Mouse (Mus musculus): ENCODE results near the gene AA986860. TPM values are rescaled to one million over a fixed set of nuclear protein-coding genes. Genes with fewer than 3 reads are reported as not detected.

The AA986860 gene
- 0.51 and 0.73 TPM in 2 replicates for polyA plus RNA-seq (2016; fragmentation: Nextera tagmentation; extraction: Ambion mirVana)

- 5% methylated on average over 10 of the region's 10 CpGs for WGBS
- DNase-seq (ENCODE audit: low spot score) = peak; percentile 45
- no peaks in the 10 kb centered on the region for H3K36me3 ChIP-seq
- H3K27me3 ChIP-seq (ENCODE audit: insufficient read depth, poor library complexity, severe bottlenecking) = no peaks in the 10 kb centered on the region
- H3K4me3 ChIP-seq = peak within 1 kb of the TSS; percentile 35
- H3K4me1 ChIP-seq (replicated peaks) = peaks cover 10% of the 10 kb centered on the region
- no peaks in the 10 kb centered on the region for H3K9me3 ChIP-seq
- H3K27ac ChIP-seq = no peak within 1 kb of the TSS; the same call in 1 of the 2 replicates
These were observed at the start of gene AA986860 for GRCm38 (mm10) chr1:130731741-130732337. Gene AA986860 (plus strand): TSS chr1:130731976.

DNA sequence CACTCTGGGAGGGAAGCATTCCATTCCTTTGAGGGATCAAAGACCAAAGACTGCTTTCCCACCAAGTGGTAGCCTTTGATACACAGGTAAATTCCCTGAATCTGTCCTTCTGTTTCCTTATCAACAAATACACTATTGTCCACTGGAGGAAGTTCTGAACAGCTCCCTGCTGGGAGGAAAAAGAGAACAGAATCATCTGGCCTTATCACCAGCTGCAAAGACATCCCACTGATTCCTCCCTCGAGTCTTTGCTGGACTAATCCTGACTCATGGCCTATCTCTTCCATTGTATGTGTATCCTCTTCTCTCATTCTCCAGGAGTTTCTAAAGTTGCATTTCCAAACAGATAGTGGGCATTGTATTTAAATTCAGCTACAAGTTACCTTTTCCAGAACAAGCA, 47.9 kb upstream of the AA986860 start:
- Histone ChIP-seq H3K4me1 (replicated peaks) (no peaks in the 10 kb centered on the region), H3K27ac (no peak overlapping the region), H3K4me3 (no peak overlapping the region), H3K9me3 (no peaks in the 10 kb centered on the region), H3K27me3 (ENCODE audit: insufficient read depth, poor library complexity, severe bottlenecking) (no peaks in the 10 kb centered on the region), H3K36me3 (no peaks in the 10 kb centered on the region)
- 41% methylated on average over 1 of the region's 1 CpGs for WGBS
- no peak for DNase-seq (ENCODE audit: low spot score)

DNA sequence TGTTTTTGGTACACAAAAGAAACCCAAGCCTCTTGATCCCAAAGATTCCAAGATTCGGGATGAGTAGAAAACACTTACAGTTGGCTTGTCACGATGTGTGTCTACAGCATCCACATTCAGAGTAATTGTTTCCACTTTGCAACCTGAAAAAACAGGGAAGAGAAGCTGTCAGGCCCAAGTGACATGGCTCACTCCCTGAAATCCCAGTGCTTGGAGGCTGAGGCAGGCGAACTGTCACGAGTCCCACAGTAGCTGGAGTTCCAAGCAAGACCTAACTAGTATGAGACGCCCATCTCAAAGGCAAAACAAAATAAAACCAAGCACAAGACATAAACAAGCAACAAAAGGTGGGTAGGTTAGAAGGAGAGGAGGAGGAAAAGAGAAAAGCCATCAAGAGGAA, 33.2 kb upstream of the AA986860 start:
- H3K36me3 ChIP-seq = peaks cover 59% of the 10 kb centered on the region
- H3K4me1 ChIP-seq (replicated peaks) = no peaks in the 10 kb centered on the region
- 90% methylated on average over 5 of the region's 5 CpGs for WGBS
- H3K27ac ChIP-seq = no peak overlapping the region
- no peak overlapping the region for H3K4me3 ChIP-seq
- no peak for DNase-seq (ENCODE audit: low spot score)
- no peaks in the 10 kb centered on the region for H3K27me3 ChIP-seq (ENCODE audit: insufficient read depth, poor library complexity, severe bottlenecking)
- H3K9me3 ChIP-seq = no peaks in the 10 kb centered on the region

GRCm38 (mm10) chr1:130699937-130700633, 31.7 kb upstream of the AA986860 start:
- H3K27me3 ChIP-seq (ENCODE audit: insufficient read depth, poor library complexity, severe bottlenecking) = no peaks in the 10 kb centered on the region
- no peak overlapping the region for H3K4me3 ChIP-seq
- no peaks in the 10 kb centered on the region for H3K4me1 ChIP-seq (replicated peaks)
- WGBS = 93% methylated on average over 10 of the region's 10 CpGs
- H3K27ac ChIP-seq = no peak overlapping the region
- H3K36me3 ChIP-seq = peaks cover 60% of the 10 kb centered on the region
- H3K9me3 ChIP-seq = no peaks in the 10 kb centered on the region
- DNase-seq (ENCODE audit: low spot score) = no peak

GRCm38 (mm10) chr1:130701976-130702375, 29.8 kb upstream of the AA986860 start:
- Histone ChIP-seq H3K27ac (no peak overlapping the region), H3K4me3 (no peak overlapping the region), H3K9me3 (no peaks in the 10 kb centered on the region), H3K36me3 (peaks cover 62% of the 10 kb centered on the region), H3K4me1 (replicated peaks) (no peaks in the 10 kb centered on the region), H3K27me3 (ENCODE audit: insufficient read depth, poor library complexity, severe bottlenecking) (no peaks in the 10 kb centered on the region)
- WGBS = 94% methylated on average over 11 of the region's 11 CpGs
- no peak for DNase-seq (ENCODE audit: low spot score)

DNA sequence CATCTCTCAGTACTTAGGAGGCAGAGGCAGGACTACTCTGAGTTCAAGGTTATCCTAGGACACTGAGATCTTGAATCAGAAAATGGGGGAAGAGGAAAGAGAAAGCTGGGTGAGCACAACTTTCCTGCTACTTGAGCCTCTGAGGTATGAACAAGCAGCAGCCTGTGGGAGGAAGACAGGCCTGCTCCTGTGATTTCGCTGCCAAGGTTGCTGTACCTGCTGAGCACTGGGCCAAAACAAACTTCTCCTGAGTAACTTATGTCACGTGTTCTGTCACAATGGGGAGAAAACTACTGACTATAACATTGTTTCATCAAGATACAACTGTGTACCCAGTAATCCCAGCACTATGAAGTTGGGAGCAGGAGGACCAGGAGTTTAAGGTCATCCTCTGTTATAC, 28.2 kb upstream of the AA986860 start:
- H3K27ac ChIP-seq = no peak overlapping the region
- H3K4me3 ChIP-seq = no peak overlapping the region
- H3K4me1 ChIP-seq (replicated peaks) = no peaks in the 10 kb centered on the region
- H3K27me3 ChIP-seq (ENCODE audit: insufficient read depth, poor library complexity, severe bottlenecking) = no peaks in the 10 kb centered on the region
- no peak for DNase-seq (ENCODE audit: low spot score)
- H3K36me3 ChIP-seq = peaks cover 56% of the 10 kb centered on the region
- WGBS = 88% methylated on average over 2 of the region's 2 CpGs
- no peaks in the 10 kb centered on the region for H3K9me3 ChIP-seq

- H3K27ac ChIP-seq = no peak overlapping the region
- H3K36me3 ChIP-seq = peaks cover 15% of the 10 kb centered on the region
- no peak for DNase-seq (ENCODE audit: low spot score)
- peaks cover 8% of the 10 kb centered on the region; the same call in 1 of the 2 replicates for H3K4me1 ChIP-seq (replicated peaks)
- no peaks in the 10 kb centered on the region for H3K9me3 ChIP-seq
- H3K4me3 ChIP-seq = no peak overlapping the region
- 92% methylated on average over 22 of the region's 22 CpGs for WGBS
- H3K27me3 ChIP-seq (ENCODE audit: insufficient read depth, poor library complexity, severe bottlenecking) = peaks cover 14% of the 10 kb centered on the region
These were observed 21.3 kb upstream of the AA986860 start for GRCm38 (mm10) chr1:130710283-130711080.

GRCm38 (mm10) chr1:130714046-130714445, 17.7 kb upstream of the AA986860 start:
- Histone ChIP-seq H3K4me1 (replicated peaks) (peaks cover 33% of the 10 kb centered on the region), H3K27me3 (ENCODE audit: insufficient read depth, poor library complexity, severe bottlenecking) (peaks cover 14% of the 10 kb centered on the region), H3K9me3 (no peaks in the 10 kb centered on the region), H3K36me3 (peaks cover 6% of the 10 kb centered on the region), H3K4me3 (no peak overlapping the region), H3K27ac (no peak overlapping the region)
- no peak for DNase-seq (ENCODE audit: low spot score)
- WGBS = 80% methylated on average over 4 of the region's 4 CpGs

DNA sequence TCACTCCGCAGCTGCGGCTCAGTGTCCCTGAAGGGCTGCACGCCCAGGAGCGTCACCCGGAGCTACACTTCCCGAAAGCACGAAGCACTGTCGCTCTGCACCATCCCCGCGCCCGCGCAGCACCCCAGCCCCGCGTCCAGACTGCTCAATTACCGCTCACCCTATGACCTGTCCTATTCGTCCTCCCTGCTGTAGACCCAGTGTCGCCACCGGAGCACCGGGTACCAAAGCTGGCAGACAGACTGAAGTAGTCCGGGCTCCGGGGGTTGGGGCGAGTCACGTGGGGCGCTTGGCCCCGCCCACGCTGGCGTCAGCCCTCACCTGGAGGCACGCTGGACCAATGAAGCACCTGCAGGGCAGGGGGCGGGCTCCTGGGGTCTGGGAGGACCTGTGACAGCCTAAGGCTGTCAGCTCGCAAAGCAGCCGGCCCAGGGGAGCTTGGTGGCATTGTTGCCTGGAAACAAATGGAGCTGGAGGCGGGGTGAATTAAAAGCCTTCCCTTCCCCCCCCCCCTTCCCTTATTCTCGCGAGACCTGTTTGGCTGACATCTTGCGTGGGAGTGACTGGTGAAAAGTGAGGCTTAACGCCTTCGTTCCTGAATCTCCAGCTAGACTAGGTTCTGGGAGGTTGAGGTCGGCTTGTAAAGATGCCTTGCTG, 16.1 kb upstream of the AA986860 start, which contains the start of gene Gm29427:
Gene Gm29427, minus strand, starts transcription at position 239 of the 657 bp plus-strand sequence.
- H3K4me3 ChIP-seq = peak within 1 kb of the TSS; percentile 94
- H3K27me3 ChIP-seq (ENCODE audit: insufficient read depth, poor library complexity, severe bottlenecking) = peaks cover 14% of the 10 kb centered on the region
- WGBS = under 1% methylated on average over 38 of the region's 38 CpGs
- peaks cover 19% of the 10 kb centered on the region for H3K36me3 ChIP-seq
- H3K9me3 ChIP-seq = no peaks in the 10 kb centered on the region
- peak; percentile 87 for DNase-seq (ENCODE audit: low spot score)
- H3K4me1 ChIP-seq (replicated peaks) = peaks cover 39% of the 10 kb centered on the region
- H3K27ac ChIP-seq = peak within 1 kb of the TSS; percentile 97

- H3K9me3 ChIP-seq = no peaks in the 10 kb centered on the region
- H3K4me1 ChIP-seq (replicated peaks) = peaks cover 39% of the 10 kb centered on the region
- peaks cover 22% of the 10 kb centered on the region for H3K36me3 ChIP-seq
- peaks cover 14% of the 10 kb centered on the region for H3K27me3 ChIP-seq (ENCODE audit: insufficient read depth, poor library complexity, severe bottlenecking)
- WGBS = under 1% methylated on average over 3 of the region's 3 CpGs
- peak overlapping the region; percentile 94 for H3K4me3 ChIP-seq
- peak overlapping the region; percentile 97 for H3K27ac ChIP-seq
- DNase-seq (ENCODE audit: low spot score) = no peak
These were observed 15.6 kb upstream of the AA986860 start for GRCm38 (mm10) chr1:130716218-130716512.

GRCm38 (mm10) chr1:130716513-130717290, 15.1 kb upstream of the AA986860 start:
- H3K4me1 ChIP-seq (replicated peaks) = peaks cover 39% of the 10 kb centered on the region
- peak overlapping the region; percentile 94 for H3K4me3 ChIP-seq
- DNase-seq (ENCODE audit: low spot score) = no peak
- peaks cover 22% of the 10 kb centered on the region for H3K36me3 ChIP-seq
- H3K27ac ChIP-seq = peak overlapping the region; percentile 97
- H3K9me3 ChIP-seq = no peaks in the 10 kb centered on the region
- under 1% methylated on average over 42 of the region's 42 CpGs for WGBS
- peaks cover 14% of the 10 kb centered on the region for H3K27me3 ChIP-seq (ENCODE audit: insufficient read depth, poor library complexity, severe bottlenecking)

DNA sequence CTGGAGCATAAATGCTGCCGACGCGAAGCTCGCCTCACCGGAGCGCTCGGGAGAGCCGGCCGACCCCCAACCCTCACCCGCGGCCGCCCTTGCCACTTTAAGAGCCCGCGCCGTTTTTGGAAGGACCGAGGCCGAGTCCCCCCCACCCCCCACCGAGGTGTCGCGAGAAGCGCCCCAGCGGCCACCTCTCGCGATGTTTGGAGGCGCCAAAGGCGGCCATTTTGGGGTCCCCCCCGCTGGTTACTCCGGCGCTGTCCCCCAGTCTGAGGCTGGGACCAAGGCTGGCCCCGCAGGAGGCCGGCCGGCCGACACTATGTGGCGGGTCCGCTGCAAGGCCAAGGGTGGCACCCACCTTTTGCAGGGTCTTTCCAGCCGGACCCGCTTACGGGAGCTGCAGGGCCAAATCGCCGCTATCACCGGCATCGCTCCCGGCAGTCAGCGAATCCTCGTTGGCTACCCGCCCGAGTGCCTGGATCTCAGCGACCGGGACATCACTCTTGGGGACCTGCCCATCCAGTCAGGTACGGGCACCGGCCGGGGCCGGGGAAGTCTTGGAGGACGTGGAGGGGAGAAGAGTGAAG, 14.4 kb upstream of the AA986860 start, which contains the start of gene Yod1:
Gene Yod1, plus strand, starts transcription at position 37 of the 581 bp plus-strand sequence.
- peak within 1 kb of the TSS; percentile 97 for H3K27ac ChIP-seq
- under 1% methylated on average over 54 of the region's 54 CpGs for WGBS
- peak within 1 kb of the TSS; percentile 94 for H3K4me3 ChIP-seq
- DNase-seq (ENCODE audit: low spot score) = peak; percentile 91
- H3K27me3 ChIP-seq (ENCODE audit: insufficient read depth, poor library complexity, severe bottlenecking) = peaks cover 14% of the 10 kb centered on the region
- H3K9me3 ChIP-seq = no peaks in the 10 kb centered on the region
- H3K36me3 ChIP-seq = peaks cover 22% of the 10 kb centered on the region
- H3K4me1 ChIP-seq (replicated peaks) = peaks cover 39% of the 10 kb centered on the region

Data from hindbrain, embryonic 10.5 days (tissue).